Mouse (Mus musculus) ES-Bruce4 (cell line): ENCODE data around the gene Ttc28.

Source experiments
- EP300 ChIP-seq: IDR thresholded peaks from 2 replicates; pipeline ENCODE4 v1.6.1; 2011; ENCODE audit warnings: low read depth, low read length; ENCODE audit not compliant: insufficient read depth
- POLR2A ChIP-seq: IDR thresholded peaks from one replicate; pipeline ENCODE4 v1.8.1; 2011; ENCODE audit warnings: low read length; ENCODE audit not compliant: insufficient read depth

DNA sequence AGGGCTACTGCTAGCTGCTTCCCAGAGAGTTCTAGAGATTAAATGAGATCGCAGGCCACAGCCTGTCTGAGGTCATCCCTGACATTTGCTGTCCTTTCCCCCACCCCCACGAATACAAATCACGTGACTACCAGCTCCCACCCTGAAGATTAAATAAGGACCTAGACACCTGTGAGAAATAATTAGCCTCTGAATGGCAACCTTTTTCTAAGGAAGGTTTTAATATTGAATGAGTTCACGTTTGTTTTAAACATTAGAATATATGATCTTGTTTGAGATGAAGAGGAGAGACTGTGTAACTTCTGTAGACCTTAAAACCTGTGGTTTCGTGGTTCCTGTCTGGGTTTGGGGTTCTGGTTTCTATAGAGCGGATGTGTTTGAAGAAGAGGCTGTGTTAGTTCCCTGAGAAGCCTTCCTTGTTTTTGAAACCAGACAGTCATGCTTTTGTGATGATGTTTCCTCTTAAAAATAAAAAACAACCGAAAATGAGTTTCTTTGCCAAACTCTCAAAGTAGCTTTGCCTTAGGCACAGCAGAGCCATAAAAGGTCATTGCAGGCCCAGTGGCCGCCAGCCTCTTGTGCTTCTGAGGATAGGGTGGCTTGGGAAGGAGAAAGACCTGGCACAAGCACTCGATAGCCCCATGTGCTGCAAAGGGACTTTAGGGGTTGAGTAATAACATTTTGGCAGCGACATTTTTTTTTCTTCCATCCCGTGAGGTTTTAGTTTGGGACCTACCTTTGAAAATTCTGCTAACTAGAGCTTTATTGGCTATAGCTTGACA, 179.7 kb downstream of the Ttc28 start:
- TF ChIP-seq EP300 (no peak), POLR2A (no peak)
